Mouse (Mus musculus) mature B cell (primary cell): ENCODE results near the gene Gm49383.

Experiments
- in situ Hi-C: fragments of 300-500 bp; cut with MboI; formaldehyde crosslinking; loops from 2 replicates; pipeline ENCODE4 v1.14.3; 2019

The Gm49383 gene

DNA sequence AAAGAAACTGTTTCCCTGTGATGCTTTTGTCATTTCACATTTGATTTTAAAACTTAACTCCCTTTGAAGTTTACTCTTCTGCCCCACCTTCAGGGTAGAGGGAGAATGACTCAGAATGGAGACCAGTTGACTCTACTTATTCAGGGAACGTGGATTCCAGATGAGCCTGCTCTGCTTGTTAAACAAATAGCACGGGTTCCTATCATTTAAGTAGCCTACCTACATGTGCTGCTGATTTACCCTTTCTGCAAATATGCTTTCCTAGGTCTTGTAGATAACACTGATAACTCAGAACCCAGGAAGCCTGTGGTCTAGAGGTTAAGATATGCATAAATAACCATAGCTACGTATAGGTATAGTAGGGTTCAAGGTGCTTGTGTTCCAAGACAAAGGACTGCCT is 32.0 kb downstream of the Gm49383 start:
- in situ Hi-C loops = loop anchor here (25.0 kb wide), 1 partner anchor 1797 kb away; the partner anchor contains the start of gene Psma3

DNA sequence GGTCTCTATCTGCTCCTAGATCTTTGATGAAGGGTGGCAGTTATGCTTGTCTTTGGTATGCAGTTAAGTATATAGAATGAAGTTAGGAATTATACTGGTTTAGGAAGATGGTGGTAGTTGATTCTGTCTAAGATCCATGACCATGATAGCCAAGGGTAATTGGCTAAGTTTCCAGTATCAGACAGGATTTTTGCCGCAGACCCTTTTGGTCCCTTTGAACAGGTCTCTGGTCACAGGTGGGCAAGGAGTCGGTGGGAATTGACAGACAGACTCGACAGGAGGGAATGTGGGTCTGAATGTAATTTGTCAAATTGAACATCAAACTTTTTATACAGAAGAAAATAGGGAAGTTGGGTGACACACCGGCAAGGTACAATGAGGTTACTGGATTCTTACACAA is 33.3 kb downstream of the Gm49383 start:
- in situ Hi-C loops = loop anchor here (25.0 kb wide), 1 partner anchor 1799 kb away; the partner anchor contains the start of gene Psma3

DNA sequence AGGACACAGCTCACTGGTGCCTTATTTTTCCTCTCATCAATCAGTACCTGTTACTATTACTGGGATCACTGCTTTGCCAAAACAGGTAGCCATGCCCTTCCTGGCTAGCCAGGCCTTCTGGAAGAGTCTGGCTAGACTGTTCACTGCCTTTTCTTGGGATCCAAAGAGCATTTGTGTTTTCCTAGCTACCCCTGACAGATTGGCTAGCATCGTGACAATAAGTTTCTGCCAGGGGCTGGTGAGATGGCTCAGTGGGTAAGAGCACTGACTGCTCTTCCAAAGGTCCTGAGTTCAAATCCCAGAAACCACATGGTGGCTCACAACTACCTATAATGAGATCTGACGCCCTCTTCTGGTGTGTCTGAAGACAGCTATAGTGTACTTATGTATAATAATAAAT is 36.2 kb downstream of the Gm49383 start:
- in situ Hi-C loops = loop anchor here (25.0 kb wide), 1 partner anchor 1802 kb away; the partner anchor contains the start of gene Psma3

DNA sequence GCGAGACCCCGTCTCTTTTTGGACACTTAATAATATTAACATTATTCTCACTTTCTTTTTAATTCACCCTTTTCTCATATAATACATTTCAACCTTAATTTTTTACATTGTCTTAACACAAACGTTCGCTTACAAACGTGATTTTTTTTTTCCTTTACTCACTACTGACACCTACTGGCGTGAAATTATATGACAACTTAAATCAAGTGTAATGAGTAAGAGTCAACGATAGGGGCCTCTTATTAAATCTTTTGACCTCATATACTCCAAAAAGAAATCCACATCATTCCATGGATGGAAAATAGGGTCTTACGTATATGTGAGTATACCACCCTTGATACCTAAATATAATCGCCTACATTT is 37.3 kb downstream of the Gm49383 start:
- in situ Hi-C loops = loop anchor here (25.0 kb wide), 1 partner anchor 1803 kb away; the partner anchor contains the start of gene Psma3

DNA sequence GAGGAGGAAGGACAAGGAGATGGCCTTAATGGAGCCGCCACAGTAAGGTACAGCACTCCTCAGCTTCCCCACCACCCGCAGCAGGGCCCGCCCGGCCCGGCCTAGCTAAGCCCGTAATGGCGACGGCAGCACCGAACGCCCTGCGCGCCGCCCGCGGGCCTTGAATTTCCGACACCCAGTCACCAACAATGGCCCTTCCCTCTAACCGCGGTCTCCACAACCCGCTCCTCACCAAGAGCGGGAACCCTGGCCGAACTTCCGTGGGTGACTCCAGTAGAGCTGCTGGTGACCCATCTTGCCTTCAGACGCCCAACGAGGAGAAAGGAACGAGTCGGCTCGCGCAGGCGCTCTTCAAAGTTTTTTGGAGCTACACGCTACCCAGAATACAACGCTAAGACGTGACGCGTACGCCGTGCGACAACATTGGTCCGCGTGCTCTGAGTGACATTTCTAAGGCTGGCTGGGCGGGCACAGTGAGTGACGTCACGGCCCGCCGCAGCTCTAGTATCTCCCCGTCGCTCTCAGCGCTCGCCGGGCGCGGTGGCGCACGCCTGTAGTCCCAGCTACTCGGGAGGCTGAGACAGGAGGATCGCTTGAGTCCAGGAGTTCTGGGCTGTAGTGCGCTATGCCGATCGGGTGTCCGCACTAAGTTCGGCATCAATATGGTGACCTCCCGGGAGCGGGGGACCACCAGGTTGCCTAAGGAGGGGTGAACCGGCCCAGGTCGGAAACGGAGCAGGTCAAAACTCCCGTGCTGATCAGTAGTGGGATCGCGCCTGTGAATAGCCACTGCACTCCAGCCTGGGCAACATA is 37.9 kb downstream of the Gm49383 start, which contains the start of gene Rps29:
Gene Rps29, minus strand, starts transcription at position 422 of the 813 bp plus-strand sequence.
- in situ Hi-C loops = loop anchor here (25.0 kb wide), 1 partner anchor 1803 kb away; the partner anchor contains the start of gene Psma3

DNA sequence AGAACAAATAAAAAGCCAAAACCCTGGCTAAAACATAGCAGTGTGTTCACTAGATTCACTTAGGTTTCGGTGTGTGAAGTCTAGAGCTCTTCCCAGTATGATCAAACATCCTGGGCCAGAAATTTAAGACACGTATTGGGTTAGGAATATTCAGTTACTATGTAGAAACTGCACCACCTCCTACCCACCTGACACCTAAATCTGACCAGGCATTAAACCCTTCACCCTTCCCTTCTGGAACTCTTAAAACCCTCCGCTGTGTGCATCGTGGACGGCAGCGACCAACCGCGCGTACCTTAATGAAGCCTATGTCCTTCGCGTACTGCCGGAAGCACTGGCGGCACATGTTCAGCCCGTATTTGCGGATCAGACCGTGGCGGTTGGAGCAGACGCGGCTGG is 38.5 kb downstream of the Gm49383 start:
- in situ Hi-C loops = loop anchor here (25.0 kb wide), 1 partner anchor 1804 kb away; the partner anchor contains the start of gene Psma3

DNA sequence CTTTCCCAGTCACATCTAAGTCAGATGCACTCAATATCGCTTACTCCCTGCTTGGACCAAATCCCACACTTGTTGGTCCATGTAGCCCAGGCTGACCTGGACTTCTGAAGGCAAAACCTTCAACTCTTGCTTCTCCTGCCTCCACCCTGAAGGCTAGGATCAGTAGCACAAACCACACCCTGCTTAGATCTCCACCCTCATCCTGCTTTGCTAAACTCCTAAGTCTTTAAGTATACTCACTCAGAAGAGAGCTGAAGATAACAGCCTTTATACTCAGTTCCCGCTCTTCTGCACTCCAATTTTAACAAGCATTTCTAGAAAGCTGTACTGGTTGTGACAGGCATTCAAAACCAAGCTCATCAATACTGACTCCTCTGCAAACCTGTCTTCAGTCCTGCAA is 39.8 kb downstream of the Gm49383 start:
- in situ Hi-C loops = loop anchor here (25.0 kb wide), 1 partner anchor 1805 kb away; the partner anchor contains the start of gene Psma3

DNA sequence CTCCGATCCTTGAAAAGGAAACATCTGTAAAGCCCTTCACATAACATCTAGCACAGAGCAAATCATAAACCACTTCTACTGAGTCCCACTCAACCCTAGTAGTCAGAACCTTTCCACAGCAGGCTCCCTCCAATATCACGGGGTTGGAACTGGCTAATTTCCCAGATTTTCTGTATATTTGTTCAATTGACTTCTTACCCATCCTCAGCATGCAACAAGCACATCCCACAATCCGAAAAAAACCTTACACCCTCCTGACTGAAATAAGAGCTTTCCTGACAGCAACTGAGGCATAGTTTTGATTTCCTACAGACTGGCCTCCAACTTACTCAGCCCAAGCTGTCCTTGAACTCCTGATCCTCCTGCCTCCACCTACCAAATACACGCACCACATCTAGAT is 40.5 kb downstream of the Gm49383 start:
- in situ Hi-C loops = loop anchor here (25.0 kb wide), 1 partner anchor 1806 kb away; the partner anchor contains the start of gene Psma3

DNA sequence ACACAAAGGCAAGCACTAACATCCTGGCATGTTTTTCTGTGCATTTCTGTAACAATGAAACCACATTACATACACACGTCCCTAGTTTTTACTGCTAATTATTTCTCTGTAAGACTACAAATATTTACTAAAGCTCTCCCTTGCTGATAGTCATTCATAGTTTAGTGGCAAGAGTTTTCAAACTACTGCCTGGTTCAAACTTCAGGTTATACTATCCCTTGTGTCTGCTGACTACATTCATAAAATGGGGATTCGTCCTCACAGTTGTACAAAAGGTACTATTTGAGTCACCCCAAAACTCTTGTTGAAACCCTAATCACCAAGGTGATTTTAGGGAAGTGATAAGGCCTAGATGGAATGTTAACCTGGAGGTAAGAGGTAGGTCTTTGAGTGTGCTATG is 41.0 kb downstream of the Gm49383 start:
- in situ Hi-C loops = loop anchor here (25.0 kb wide), 1 partner anchor 1806 kb away; the partner anchor contains the start of gene Psma3

DNA sequence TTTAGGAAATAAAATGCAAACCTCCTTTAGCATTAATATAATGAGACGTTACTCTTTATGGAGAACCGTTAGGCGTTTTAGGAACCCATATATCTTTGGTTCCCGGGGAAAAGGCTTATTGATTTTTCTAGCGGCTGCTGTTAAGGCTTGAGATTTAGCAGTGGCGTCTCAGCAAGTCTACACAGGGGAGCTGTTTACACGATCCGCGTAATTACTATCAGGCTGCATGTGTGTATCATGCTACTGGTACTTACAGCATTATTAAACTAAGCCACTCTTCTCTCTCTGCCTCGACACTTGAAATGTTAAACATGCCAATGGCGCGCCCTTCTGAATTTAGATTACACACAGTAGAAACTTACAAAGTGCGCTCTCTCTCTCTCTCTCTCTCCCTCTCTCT is 46.9 kb downstream of the Gm49383 start:
- in situ Hi-C loops = loop anchor here (25.0 kb wide), 1 partner anchor 1812 kb away; the partner anchor contains the start of gene Psma3

DNA sequence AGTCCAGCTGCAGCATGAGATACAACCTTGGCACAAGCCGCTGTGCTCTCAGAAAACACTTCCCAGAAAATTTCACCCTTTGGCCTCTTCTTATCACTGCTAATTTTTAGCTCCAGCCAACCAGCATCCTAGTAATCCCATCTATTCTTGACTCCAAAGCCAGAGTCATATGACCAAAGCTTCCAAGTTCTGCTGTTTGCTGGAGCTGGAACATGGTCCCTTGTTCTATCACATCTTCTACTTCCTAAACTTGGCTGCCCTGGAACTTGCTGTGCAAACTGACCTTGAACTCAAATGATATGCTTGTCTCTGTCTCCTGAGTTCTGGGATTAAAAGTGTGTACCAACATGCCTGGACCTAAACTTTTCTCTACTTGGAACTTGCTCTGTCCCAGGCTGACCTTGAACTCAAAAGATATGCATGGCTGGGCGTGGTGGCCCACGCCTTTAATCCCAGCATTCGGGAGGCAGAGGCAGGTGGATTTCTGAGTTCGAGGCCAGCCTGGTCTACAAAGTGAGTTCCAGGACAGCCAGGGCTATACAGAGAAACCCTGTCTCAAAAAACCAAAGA is 49.7 kb downstream of the Gm49383 start:
- in situ Hi-C loops = no loop called here

DNA sequence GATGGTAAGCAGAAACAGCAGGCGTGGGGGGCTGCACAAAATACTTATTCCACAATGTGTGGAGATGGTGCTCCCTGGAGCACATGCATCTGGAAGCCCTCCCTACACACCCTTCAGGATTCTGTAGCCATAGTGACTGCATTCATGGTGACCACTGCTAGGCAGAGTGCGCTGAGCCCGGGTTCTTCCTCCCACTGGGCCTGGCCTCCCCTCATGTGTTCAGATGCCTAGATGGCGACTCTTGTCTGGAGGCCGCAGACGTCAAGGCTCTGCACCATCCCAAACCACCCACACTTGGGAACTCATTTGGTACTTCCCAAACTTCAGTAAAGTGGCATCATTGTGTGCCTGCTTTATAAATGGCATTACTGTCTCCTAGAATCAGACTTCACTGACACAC is 53.4 kb downstream of the Gm49383 start:
- in situ Hi-C loops = no loop called here

DNA sequence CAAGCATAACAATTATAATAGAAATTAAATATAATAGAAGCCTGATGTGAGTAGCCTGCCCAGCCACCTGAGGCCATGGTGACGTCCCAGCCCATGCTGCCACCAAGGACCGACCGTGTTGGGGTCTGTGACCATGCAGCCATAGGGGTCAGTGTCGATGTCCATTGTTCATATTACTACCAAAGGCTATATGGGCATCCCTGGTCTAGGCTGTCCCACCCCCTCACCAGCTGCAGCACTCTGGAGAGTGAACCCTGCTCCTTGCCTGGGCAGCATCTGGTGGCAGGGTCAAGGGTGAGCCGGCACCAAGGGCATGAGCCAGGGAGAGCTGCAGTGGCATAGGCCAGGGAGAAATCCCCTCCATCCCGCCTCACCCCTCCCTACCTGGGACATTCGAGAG is 57.1 kb downstream of the Gm49383 start:
- in situ Hi-C loops = no loop called here

DNA sequence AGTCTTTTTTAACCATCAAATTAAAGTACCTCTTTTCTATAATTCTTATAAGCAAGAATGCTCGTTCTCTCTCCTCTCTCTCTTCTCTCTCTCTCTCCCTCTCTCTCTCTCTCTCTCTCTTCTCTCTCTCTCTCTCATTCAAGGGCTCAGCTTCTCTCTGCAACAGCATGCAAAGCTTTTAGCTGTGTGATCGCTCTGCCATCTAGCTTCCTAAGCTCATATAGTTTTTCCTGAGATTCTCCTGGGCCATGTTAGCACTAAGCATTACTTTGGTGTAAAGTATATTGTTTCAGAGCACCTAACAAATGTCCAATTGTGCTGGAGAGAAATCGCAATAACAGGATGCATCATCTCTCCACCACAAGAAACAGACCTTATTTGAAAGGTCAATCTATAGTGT is 57.7 kb downstream of the Gm49383 start:
- in situ Hi-C loops = no loop called here
